Mouse (Mus musculus): ENCODE measurements around the gene Mrps17. TPM values are rescaled to one million over a fixed set of nuclear protein-coding genes. Genes with fewer than 3 reads are reported as not detected.
"Not testable (repeated sequence)": the region's sequence is repeated elsewhere in the genome, so short reads cannot be mapped to it uniquely, and the experiment has no call there.

Gene Mrps17
- 231 and 240 TPM in 2 replicates for polyA plus RNA-seq (2014; fragmentation: Nextera tagmentation; extraction: Ambion mirVana)

GRCm38 (mm10) chr5:129715326-129715861, at the start of gene Mrps17:
Gene Mrps17 (plus strand): TSS chr5:129715497.
- H3K9ac ChIP-seq (ENCODE audit: low read length), result peak within 1 kb of the TSS; percentile 77
- H3K36me3 ChIP-seq (ENCODE audit: control insufficient read depth, insufficient read depth, low read length), result peaks cover 34% of the 10 kb centered on the region
- H3K4me2 ChIP-seq (ENCODE audit: low read length), result peak within 1 kb of the TSS; percentile 74
- H3K9me3 ChIP-seq (replicated peaks; ENCODE audit: control insufficient read depth, low read length), result no peaks in the 10 kb centered on the region
- no peak within 1 kb of the TSS for H3K27ac ChIP-seq (ENCODE audit: low read depth, low read length)
- DNase-seq (ENCODE audit: low spot score) (peak; percentile 98), ATAC-seq (peak; percentile 97)
- peaks cover 3% of the 10 kb centered on the region; the same call in 1 of the 2 replicates for H3K4me1 ChIP-seq (ENCODE audit: control insufficient read depth, insufficient read depth, low read length)
- under 1% methylated on average over 33 of the region's 33 CpGs for WGBS
- H3K27me3 ChIP-seq (replicated peaks; ENCODE audit: control insufficient read depth, insufficient read depth, low read length), result no peaks in the 10 kb centered on the region
- H3K4me3 ChIP-seq (ENCODE audit: low read depth, low read length), result peak within 1 kb of the TSS; percentile 72

DNA sequence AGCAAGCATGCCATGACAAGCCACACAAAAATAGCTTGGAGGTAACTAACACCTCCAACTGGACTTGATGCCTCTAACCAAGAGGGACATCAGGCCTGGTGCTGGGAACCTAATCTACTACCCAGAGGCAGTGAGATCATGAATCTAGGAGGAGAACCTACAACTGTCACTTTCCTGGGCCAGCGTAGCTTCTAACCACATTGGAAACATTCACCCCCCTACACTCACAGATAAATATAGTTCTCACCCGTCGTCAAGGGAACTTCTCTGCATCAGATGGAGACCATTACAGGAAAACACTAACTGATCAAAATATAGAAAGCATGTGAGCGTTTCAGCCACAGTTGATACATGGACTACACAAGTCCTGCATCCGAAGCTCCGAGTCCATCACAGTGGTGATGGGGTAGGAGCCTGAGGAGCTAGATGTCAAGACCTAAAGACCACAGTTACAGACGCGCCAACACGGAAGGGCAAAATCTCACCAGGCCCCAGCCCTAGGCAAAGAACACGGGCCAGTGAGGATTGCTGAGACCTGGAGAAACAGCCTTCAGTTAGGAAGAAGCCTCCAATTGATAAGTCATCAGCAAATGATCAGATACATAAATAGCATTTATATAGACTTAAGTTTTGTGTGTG, 48.9 kb upstream of the Mrps17 start:
- Histone ChIP-seq H3K36me3 (ENCODE audit: control insufficient read depth, insufficient read depth, low read length) (0 out of 2 replicates have a peak, but pooled peaks cover 2% of the 10 kb centered on the region), H3K9me3 (replicated peaks; ENCODE audit: control insufficient read depth, low read length) (no peaks in the 10 kb centered on the region), H3K4me2 (ENCODE audit: low read length) (no peak overlapping the region), H3K4me1 (ENCODE audit: control insufficient read depth, insufficient read depth, low read length) (peaks cover 7% of the 10 kb centered on the region), H3K27me3 (replicated peaks; ENCODE audit: control insufficient read depth, insufficient read depth, low read length) (no peaks in the 10 kb centered on the region), H3K9ac (ENCODE audit: low read length) (no peak overlapping the region), H3K27ac (ENCODE audit: low read depth, low read length) (no peak overlapping the region), H3K4me3 (ENCODE audit: low read depth, low read length) (no peak overlapping the region)
- 95% methylated on average over 10 of the region's 10 CpGs for WGBS
- ATAC-seq (no peak), DNase-seq (ENCODE audit: low spot score) (no peak)

- no peak overlapping the region for H3K4me3 ChIP-seq (ENCODE audit: low read depth, low read length)
- peaks cover 7% of the 10 kb centered on the region for H3K4me1 ChIP-seq (ENCODE audit: control insufficient read depth, insufficient read depth, low read length)
- no peak overlapping the region for H3K4me2 ChIP-seq (ENCODE audit: low read length)
- H3K9ac ChIP-seq (ENCODE audit: low read length), result no peak overlapping the region
- no peaks in the 10 kb centered on the region for H3K36me3 ChIP-seq (ENCODE audit: control insufficient read depth, insufficient read depth, low read length)
- no peak for DNase-seq (ENCODE audit: low spot score)
- 93% methylated on average over 4 of the region's 4 CpGs for whole genome bisulfite sequencing
- H3K27me3 ChIP-seq (replicated peaks; ENCODE audit: control insufficient read depth, insufficient read depth, low read length), result no peaks in the 10 kb centered on the region
- H3K9me3 ChIP-seq (replicated peaks; ENCODE audit: control insufficient read depth, low read length), result no peaks in the 10 kb centered on the region
- H3K27ac ChIP-seq (ENCODE audit: low read depth, low read length), result no peak overlapping the region
- no peak for ATAC-seq
Observed at GRCm38 (mm10) chr5:129667851-129668250, 47.4 kb upstream of the Mrps17 start.

DNA sequence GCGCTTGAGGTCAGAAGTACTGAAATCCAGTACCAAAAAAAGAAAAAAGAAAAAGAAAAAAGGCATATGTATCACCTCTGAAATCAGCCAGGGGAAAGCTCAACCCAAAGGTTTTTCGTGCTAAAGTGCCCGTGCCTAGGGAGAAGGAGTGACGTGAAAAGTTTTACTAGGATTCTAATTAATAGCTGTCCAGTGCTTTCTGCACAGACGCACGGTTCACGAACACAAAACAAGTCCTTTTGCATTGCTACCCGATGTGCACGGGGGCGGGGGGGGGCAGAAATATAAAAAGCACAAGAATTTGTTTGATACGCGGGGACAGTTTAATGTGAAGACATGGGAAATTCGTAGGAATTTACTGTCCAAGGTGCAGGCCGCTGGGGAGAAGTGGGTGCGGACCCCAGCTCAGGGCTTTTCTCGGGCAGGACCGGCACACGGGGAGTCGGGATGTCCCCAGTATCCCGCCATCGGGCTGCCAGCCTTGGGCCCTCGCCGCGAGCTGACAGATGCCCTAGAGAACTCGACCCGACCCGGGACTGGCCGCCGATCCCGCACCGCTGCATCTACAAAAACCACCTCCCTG, 45.8 kb upstream of the Mrps17 start:
- Histone ChIP-seq H3K9ac (ENCODE audit: low read length) (peak overlapping the region; percentile 90), H3K4me1 (ENCODE audit: control insufficient read depth, insufficient read depth, low read length) (peaks cover 7% of the 10 kb centered on the region), H3K9me3 (replicated peaks; ENCODE audit: control insufficient read depth, low read length) (no peaks in the 10 kb centered on the region), H3K4me2 (ENCODE audit: low read length) (peak overlapping the region; percentile 67), H3K27ac (ENCODE audit: low read depth, low read length) (peak overlapping the region; percentile 16; the same call in 1 of the 2 replicates), H3K4me3 (ENCODE audit: low read depth, low read length) (peak overlapping the region; percentile 70), H3K36me3 (ENCODE audit: control insufficient read depth, insufficient read depth, low read length) (no peaks in the 10 kb centered on the region), H3K27me3 (replicated peaks; ENCODE audit: control insufficient read depth, insufficient read depth, low read length) (no peaks in the 10 kb centered on the region)
- DNase-seq (ENCODE audit: low spot score), result no peak
- under 1% methylated on average over 31 of the region's 31 CpGs for WGBS
- ATAC-seq, result peak; percentile 74

- Histone ChIP-seq H3K36me3 (ENCODE audit: control insufficient read depth, insufficient read depth, low read length) (no peaks in the 10 kb centered on the region), H3K4me2 (ENCODE audit: low read length) (peak within 1 kb of the TSS; percentile 67), H3K27ac (ENCODE audit: low read depth, low read length) (peak within 1 kb of the TSS; percentile 16; the same call in 1 of the 2 replicates), H3K9me3 (replicated peaks; ENCODE audit: control insufficient read depth, low read length) (no peaks in the 10 kb centered on the region), H3K4me3 (ENCODE audit: low read depth, low read length) (peak within 1 kb of the TSS; percentile 70), H3K4me1 (ENCODE audit: control insufficient read depth, insufficient read depth, low read length) (peaks cover 7% of the 10 kb centered on the region), H3K27me3 (replicated peaks; ENCODE audit: control insufficient read depth, insufficient read depth, low read length) (no peaks in the 10 kb centered on the region), H3K9ac (ENCODE audit: low read length) (peak within 1 kb of the TSS; percentile 90)
- under 1% methylated on average over 23 of the region's 23 CpGs for WGBS
- DNase-seq (ENCODE audit: low spot score) (peak; percentile 85), ATAC-seq (peak; percentile 86)
Observed at GRCm38 (mm10) chr5:129670036-129670458, 45.2 kb upstream of the Mrps17 start, which contains the start of gene Zfp11. Gene Zfp11 (minus strand): TSS chr5:129670099.

GRCm38 (mm10) chr5:129685141-129685540, 30.2 kb upstream of the Mrps17 start:
- not testable (repeated sequence) for H3K27ac ChIP-seq (ENCODE audit: low read depth, low read length); H3K9ac ChIP-seq (ENCODE audit: low read length); DNase-seq (ENCODE audit: low spot score); H3K4me2 ChIP-seq (ENCODE audit: low read length); H3K9me3 ChIP-seq (replicated peaks; ENCODE audit: control insufficient read depth, low read length); ATAC-seq; H3K4me1 ChIP-seq (ENCODE audit: control insufficient read depth, insufficient read depth, low read length); H3K4me3 ChIP-seq (ENCODE audit: low read depth, low read length); H3K27me3 ChIP-seq (replicated peaks; ENCODE audit: control insufficient read depth, insufficient read depth, low read length); H3K36me3 ChIP-seq (ENCODE audit: control insufficient read depth, insufficient read depth, low read length)
- WGBS, result 97% methylated on average over 5 of the region's 5 CpGs

- Histone ChIP-seq H3K9me3 (replicated peaks; ENCODE audit: control insufficient read depth, low read length) (no peaks in the 10 kb centered on the region), H3K27me3 (replicated peaks; ENCODE audit: control insufficient read depth, insufficient read depth, low read length) (no peaks in the 10 kb centered on the region), H3K4me2 (ENCODE audit: low read length) (no peak overlapping the region), H3K27ac (ENCODE audit: low read depth, low read length) (no peak overlapping the region), H3K9ac (ENCODE audit: low read length) (no peak overlapping the region), H3K36me3 (ENCODE audit: control insufficient read depth, insufficient read depth, low read length) (no peaks in the 10 kb centered on the region), H3K4me1 (ENCODE audit: control insufficient read depth, insufficient read depth, low read length) (no peaks in the 10 kb centered on the region), H3K4me3 (ENCODE audit: low read depth, low read length) (no peak overlapping the region)
- ATAC-seq (no peak), DNase-seq (ENCODE audit: low spot score) (no peak)
- WGBS, result 88% methylated on average over 7 of the region's 7 CpGs
Observed at GRCm38 (mm10) chr5:129687621-129688020, 27.7 kb upstream of the Mrps17 start.

DNA sequence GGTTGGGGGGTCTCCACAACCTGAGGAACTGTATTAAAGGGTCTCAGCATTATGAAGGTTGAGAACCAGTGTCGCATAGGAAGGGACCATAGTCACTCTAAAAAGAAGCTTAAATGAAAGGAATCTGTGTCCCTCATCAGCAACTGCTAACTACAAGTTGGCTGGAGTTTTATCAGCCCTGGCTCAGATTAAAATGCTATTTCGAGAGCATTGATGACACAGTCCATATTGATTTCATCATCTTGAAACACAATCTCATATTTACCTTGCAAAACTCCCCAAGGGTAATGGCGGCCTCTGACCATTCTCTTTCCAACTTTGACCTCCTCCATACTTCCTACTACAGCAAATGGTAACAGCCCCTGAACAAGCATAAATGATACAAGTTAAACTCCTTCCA, 24.8 kb upstream of the Mrps17 start:
- no peak for DNase-seq (ENCODE audit: low spot score)
- no peak for ATAC-seq
- WGBS, result 96% methylated on average over 3 of the region's 3 CpGs

DNA sequence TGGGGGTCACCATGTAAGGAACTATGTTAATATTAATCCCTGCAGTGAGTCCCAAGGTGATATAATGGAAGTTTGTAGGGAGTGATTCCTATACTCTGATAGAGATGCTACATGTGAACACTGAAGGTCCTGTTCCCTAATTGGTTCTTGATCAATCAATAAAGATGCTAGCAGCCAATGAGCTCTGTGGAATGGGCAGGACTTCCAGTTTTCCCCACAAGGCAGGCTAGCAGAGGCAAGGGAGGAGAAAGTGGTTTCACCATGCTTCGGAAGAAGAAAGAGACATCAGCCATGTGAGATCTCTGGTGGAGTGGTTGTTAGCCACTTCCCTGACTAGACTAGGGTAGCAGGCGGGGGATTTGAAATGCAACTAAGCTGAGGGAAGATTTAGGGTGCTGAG, 14.8 kb upstream of the Mrps17 start:
- Histone ChIP-seq H3K27ac (ENCODE audit: low read depth, low read length) (no peak overlapping the region), H3K9me3 (replicated peaks; ENCODE audit: control insufficient read depth, low read length) (no peaks in the 10 kb centered on the region), H3K4me3 (ENCODE audit: low read depth, low read length) (no peak overlapping the region), H3K4me2 (ENCODE audit: low read length) (no peak overlapping the region), H3K27me3 (replicated peaks; ENCODE audit: control insufficient read depth, insufficient read depth, low read length) (no peaks in the 10 kb centered on the region), H3K9ac (ENCODE audit: low read length) (no peak overlapping the region), H3K36me3 (ENCODE audit: control insufficient read depth, insufficient read depth, low read length) (no peaks in the 10 kb centered on the region), H3K4me1 (ENCODE audit: control insufficient read depth, insufficient read depth, low read length) (no peaks in the 10 kb centered on the region)
- WGBS, result 39% methylated on average over 2 of the region's 2 CpGs
- ATAC-seq, result no peak
- DNase-seq (ENCODE audit: low spot score), result peak; percentile 31

More for the DNA sequence above, 24.8 kb upstream of the Mrps17 start:
- H3K4me3 ChIP-seq (ENCODE audit: low read depth, low read length), result no peak overlapping the region
- H3K9ac ChIP-seq (ENCODE audit: low read length), result no peak overlapping the region
- no peaks in the 10 kb centered on the region for H3K4me1 ChIP-seq (ENCODE audit: control insufficient read depth, insufficient read depth, low read length)
- no peak overlapping the region for H3K4me2 ChIP-seq (ENCODE audit: low read length)
- no peaks in the 10 kb centered on the region for H3K27me3 ChIP-seq (replicated peaks; ENCODE audit: control insufficient read depth, insufficient read depth, low read length)
- H3K27ac ChIP-seq (ENCODE audit: low read depth, low read length), result no peak overlapping the region
- H3K36me3 ChIP-seq (ENCODE audit: control insufficient read depth, insufficient read depth, low read length), result no peaks in the 10 kb centered on the region
- H3K9me3 ChIP-seq (replicated peaks; ENCODE audit: control insufficient read depth, low read length), result no peaks in the 10 kb centered on the region
